Mouse (Mus musculus): ENCODE results near the gene Smurf2. TPM values are rescaled to one million over a fixed set of nuclear protein-coding genes. Genes with fewer than 3 reads are reported as not detected.

Gene Smurf2
- polyA plus RNA-seq, 1 experiment = 0.03 TPM

- Histone ChIP-seq H3K27me3 (ENCODE audit: control insufficient read depth) (no peaks in the 10 kb centered on the region), H3K9me3 (ENCODE audit: control insufficient read depth, low read length) (no peaks in the 10 kb centered on the region), H3K4me1 (ENCODE audit: control insufficient read depth) (peaks cover 6% of the 10 kb centered on the region), H3K36me3 (ENCODE audit: control insufficient read depth) (peaks cover 13% of the 10 kb centered on the region), H3K4me3 (replicated peaks) (no peak overlapping the region)
- TF ChIP-seq GATA1 (IDR thresholded peaks at IDR 0.05; ENCODE audit: low read length) (no peak), TAL1 (IDR thresholded peaks at IDR 0.05; ENCODE audit: low read length) (no peak)
Measured at GRCm38 (mm10) chr11:106872650-106873049, 47.9 kb downstream of the Smurf2 start.

- H3K36me3 ChIP-seq (ENCODE audit: control insufficient read depth) = peaks cover 27% of the 10 kb centered on the region
- H3K27me3 ChIP-seq (ENCODE audit: control insufficient read depth) = no peaks in the 10 kb centered on the region
- H3K4me1 ChIP-seq (ENCODE audit: control insufficient read depth) = no peaks in the 10 kb centered on the region
- no peaks in the 10 kb centered on the region for H3K9me3 ChIP-seq (ENCODE audit: control insufficient read depth, low read length)
- TF ChIP-seq TAL1 (IDR thresholded peaks at IDR 0.05; ENCODE audit: low read length) = no peak
- no peak for TF ChIP-seq GATA1 (IDR thresholded peaks at IDR 0.05; ENCODE audit: low read length)
- H3K4me3 ChIP-seq (replicated peaks) = no peak overlapping the region
Measured at GRCm38 (mm10) chr11:106851438-106851837, 69.1 kb downstream of the Smurf2 start.

GRCm38 (mm10) chr11:106842002-106842401 lies 78.5 kb downstream of the Smurf2 start:
- TF ChIP-seq TAL1 (IDR thresholded peaks at IDR 0.05; ENCODE audit: low read length) (no peak), GATA1 (IDR thresholded peaks at IDR 0.05; ENCODE audit: low read length) (no peak)
- H3K9me3 ChIP-seq (ENCODE audit: control insufficient read depth, low read length) = no peaks in the 10 kb centered on the region
- H3K36me3 ChIP-seq (ENCODE audit: control insufficient read depth) = peaks cover 22% of the 10 kb centered on the region
- H3K4me1 ChIP-seq (ENCODE audit: control insufficient read depth) = no peaks in the 10 kb centered on the region
- no peak overlapping the region for H3K4me3 ChIP-seq (replicated peaks)
- no peaks in the 10 kb centered on the region for H3K27me3 ChIP-seq (ENCODE audit: control insufficient read depth)

- Histone ChIP-seq H3K9me3 (ENCODE audit: control insufficient read depth, low read length) (no peaks in the 10 kb centered on the region), H3K27me3 (ENCODE audit: control insufficient read depth) (no peaks in the 10 kb centered on the region), H3K4me3 (replicated peaks) (no peak overlapping the region), H3K4me1 (ENCODE audit: control insufficient read depth) (no peaks in the 10 kb centered on the region), H3K36me3 (ENCODE audit: control insufficient read depth) (peaks cover 50% of the 10 kb centered on the region)
- TF ChIP-seq GATA1 (IDR thresholded peaks at IDR 0.05; ENCODE audit: low read length) (no peak), TAL1 (IDR thresholded peaks at IDR 0.05; ENCODE audit: low read length) (no peak)
Measured at GRCm38 (mm10) chr11:106828079-106828478, 92.4 kb downstream of the Smurf2 start.

GRCm38 (mm10) chr11:106824403-106824802 lies 96.1 kb downstream of the Smurf2 start:
- Histone ChIP-seq H3K36me3 (ENCODE audit: control insufficient read depth) (peaks cover 64% of the 10 kb centered on the region), H3K27me3 (ENCODE audit: control insufficient read depth) (no peaks in the 10 kb centered on the region), H3K4me3 (replicated peaks) (no peak overlapping the region), H3K9me3 (ENCODE audit: control insufficient read depth, low read length) (no peaks in the 10 kb centered on the region), H3K4me1 (ENCODE audit: control insufficient read depth) (no peaks in the 10 kb centered on the region)
- TF ChIP-seq TAL1 (IDR thresholded peaks at IDR 0.05; ENCODE audit: low read length) (no peak), GATA1 (IDR thresholded peaks at IDR 0.05; ENCODE audit: low read length) (no peak)

GRCm38 (mm10) chr11:106823741-106824140 lies 96.8 kb downstream of the Smurf2 start:
- Histone ChIP-seq H3K4me3 (replicated peaks) (no peak overlapping the region), H3K36me3 (ENCODE audit: control insufficient read depth) (peaks cover 68% of the 10 kb centered on the region), H3K9me3 (ENCODE audit: control insufficient read depth, low read length) (no peaks in the 10 kb centered on the region), H3K4me1 (ENCODE audit: control insufficient read depth) (no peaks in the 10 kb centered on the region), H3K27me3 (ENCODE audit: control insufficient read depth) (no peaks in the 10 kb centered on the region)
- TF ChIP-seq GATA1 (IDR thresholded peaks at IDR 0.05; ENCODE audit: low read length) = no peak
- no peak for TF ChIP-seq TAL1 (IDR thresholded peaks at IDR 0.05; ENCODE audit: low read length)

GRCm38 (mm10) chr11:106822911-106823310 lies 97.6 kb downstream of the Smurf2 start:
- no peak for TF ChIP-seq GATA1 (IDR thresholded peaks at IDR 0.05; ENCODE audit: low read length)
- TF ChIP-seq TAL1 (IDR thresholded peaks at IDR 0.05; ENCODE audit: low read length) = no peak
- H3K36me3 ChIP-seq (ENCODE audit: control insufficient read depth) = peaks cover 70% of the 10 kb centered on the region
- no peaks in the 10 kb centered on the region for H3K9me3 ChIP-seq (ENCODE audit: control insufficient read depth, low read length)
- no peaks in the 10 kb centered on the region for H3K4me1 ChIP-seq (ENCODE audit: control insufficient read depth)
- no peaks in the 10 kb centered on the region for H3K27me3 ChIP-seq (ENCODE audit: control insufficient read depth)
- no peak overlapping the region for H3K4me3 ChIP-seq (replicated peaks)

- TF ChIP-seq GATA1 (IDR thresholded peaks at IDR 0.05; ENCODE audit: low read length) = no peak
- no peak for TF ChIP-seq TAL1 (IDR thresholded peaks at IDR 0.05; ENCODE audit: low read length)
- H3K27me3 ChIP-seq (ENCODE audit: control insufficient read depth) = no peaks in the 10 kb centered on the region
- no peaks in the 10 kb centered on the region for H3K9me3 ChIP-seq (ENCODE audit: control insufficient read depth, low read length)
- H3K36me3 ChIP-seq (ENCODE audit: control insufficient read depth) = peaks cover 72% of the 10 kb centered on the region
- H3K4me3 ChIP-seq (replicated peaks) = no peak overlapping the region
- no peaks in the 10 kb centered on the region for H3K4me1 ChIP-seq (ENCODE audit: control insufficient read depth)
Measured at GRCm38 (mm10) chr11:106822491-106822890, 98.0 kb downstream of the Smurf2 start.

GRCm38 (mm10) chr11:106821397-106821796 lies 99.1 kb downstream of the Smurf2 start:
- no peaks in the 10 kb centered on the region for H3K4me1 ChIP-seq (ENCODE audit: control insufficient read depth)
- H3K36me3 ChIP-seq (ENCODE audit: control insufficient read depth) = peaks cover 77% of the 10 kb centered on the region
- TF ChIP-seq GATA1 (IDR thresholded peaks at IDR 0.05; ENCODE audit: low read length) (no peak), TAL1 (IDR thresholded peaks at IDR 0.05; ENCODE audit: low read length) (no peak)
- H3K27me3 ChIP-seq (ENCODE audit: control insufficient read depth) = no peaks in the 10 kb centered on the region
- no peak overlapping the region for H3K4me3 ChIP-seq (replicated peaks)
- H3K9me3 ChIP-seq (ENCODE audit: control insufficient read depth, low read length) = no peaks in the 10 kb centered on the region

- no peaks in the 10 kb centered on the region for H3K27me3 ChIP-seq (ENCODE audit: control insufficient read depth)
- no peak for TF ChIP-seq TAL1 (IDR thresholded peaks at IDR 0.05; ENCODE audit: low read length)
- TF ChIP-seq GATA1 (IDR thresholded peaks at IDR 0.05; ENCODE audit: low read length) = no peak
- peaks cover 78% of the 10 kb centered on the region for H3K36me3 ChIP-seq (ENCODE audit: control insufficient read depth)
- H3K4me1 ChIP-seq (ENCODE audit: control insufficient read depth) = no peaks in the 10 kb centered on the region
- H3K4me3 ChIP-seq (replicated peaks) = no peak overlapping the region
- no peaks in the 10 kb centered on the region for H3K9me3 ChIP-seq (ENCODE audit: control insufficient read depth, low read length)
Measured at GRCm38 (mm10) chr11:106820972-106821371, 99.5 kb downstream of the Smurf2 start.
